Mouse (Mus musculus): Measurements from ENCODE around the gene Wdr76. TPM values are rescaled to one million over a fixed set of nuclear protein-coding genes. Genes with fewer than 3 reads are reported as not detected.

The Wdr76 gene
- total RNA-seq, 2 experiments from 2014 or later = 38.7 to 39.1 TPM

GRCm38 (mm10) chr2:121594131-121594530 is 87.6 kb downstream of the Wdr76 start:
- no peak for ATAC-seq (replicated peaks; ENCODE audit: poor library complexity, severe bottlenecking)

Other genes starting within 250 kb of the Wdr76 start
- 30.9 and 43.3 TPM in 2 replicates for gene Trp53bp1, start 235.3 kb upstream of the Wdr76 start, total RNA-seq (2014; fragmentation: Nextera tagmentation)
- 33.3 and 43.6 TPM in 2 replicates for gene Trp53bp1, start 235.3 kb upstream of the Wdr76 start, total RNA-seq (2017)
- not detected in 2 replicates for gene Map1a, start 217.1 kb upstream of the Wdr76 start, total RNA-seq (2014; fragmentation: Nextera tagmentation)
- 0.04 TPM in 1 of 2 replicates, not detected in the other for gene Map1a, start 217.1 kb upstream of the Wdr76 start, total RNA-seq (2017)
- gene Ppip5k1, start 151.3 kb upstream of the Wdr76 start, total RNA-seq (2014; fragmentation: Nextera tagmentation) = 11.0 and 15.1 TPM in 2 replicates
- gene Ppip5k1, start 151.3 kb upstream of the Wdr76 start, total RNA-seq (2017) = 8.4 and 10.3 TPM in 2 replicates
- gene Ckmt1, start 149.0 kb upstream of the Wdr76 start, total RNA-seq (2014; fragmentation: Nextera tagmentation) = not detected in 2 replicates
- gene Ckmt1, start 149.0 kb upstream of the Wdr76 start, total RNA-seq (2017) = not detected in 2 replicates
- gene Strc, start 119.6 kb upstream of the Wdr76 start, total RNA-seq (2014; fragmentation: Nextera tagmentation) = not detected in 2 replicates
- not detected in 2 replicates for gene Strc, start 119.6 kb upstream of the Wdr76 start, total RNA-seq (2017)
- 315 and 355 TPM in 2 replicates for gene Pdia3, start 92.9 kb upstream of the Wdr76 start, total RNA-seq (2014; fragmentation: Nextera tagmentation)
- gene Pdia3, start 92.9 kb upstream of the Wdr76 start, total RNA-seq (2017) = 423 and 509 TPM in 2 replicates
- gene Catsper2, start 92.9 kb upstream of the Wdr76 start, total RNA-seq (2014; fragmentation: Nextera tagmentation) = 1.3 TPM in 2 replicates
- 1.8 and 1.9 TPM in 2 replicates for gene Catsper2, start 92.9 kb upstream of the Wdr76 start, total RNA-seq (2017)
- not detected in 2 replicates for gene Ell3, start 62.4 kb upstream of the Wdr76 start, total RNA-seq (2014; fragmentation: Nextera tagmentation)
- gene Ell3, start 62.4 kb upstream of the Wdr76 start, total RNA-seq (2017) = not detected in 2 replicates
- 530 and 577 TPM in 2 replicates for gene Serf2, start 57.5 kb upstream of the Wdr76 start, total RNA-seq (2014; fragmentation: Nextera tagmentation)
- 211 and 218 TPM in 2 replicates for gene Serf2, start 57.5 kb upstream of the Wdr76 start, total RNA-seq (2017)
- 103 and 133 TPM in 2 replicates for gene Hypk, start 53.4 kb upstream of the Wdr76 start, total RNA-seq (2014; fragmentation: Nextera tagmentation)
- gene Hypk, start 53.4 kb upstream of the Wdr76 start, total RNA-seq (2017) = 78.2 and 90.6 TPM in 2 replicates
- gene Serinc4, start 49.9 kb upstream of the Wdr76 start, total RNA-seq (2014; fragmentation: Nextera tagmentation) = not detected in 2 replicates
- 0.26 and 0.60 TPM in 2 replicates for gene Serinc4, start 49.9 kb upstream of the Wdr76 start, total RNA-seq (2017)
- 23.3 and 30.9 TPM in 2 replicates for gene Mfap1b, start 32.7 kb upstream of the Wdr76 start, total RNA-seq (2014; fragmentation: Nextera tagmentation)
- 45.9 and 52.2 TPM in 2 replicates for gene Mfap1b, start 32.7 kb upstream of the Wdr76 start, total RNA-seq (2017)
- gene Mfap1a, start 58 bp upstream of the Wdr76 start, total RNA-seq (2014; fragmentation: Nextera tagmentation) = 23.3 and 24.5 TPM in 2 replicates
- 36.3 and 46.9 TPM in 2 replicates for gene Mfap1a, start 58 bp upstream of the Wdr76 start, total RNA-seq (2017)